Mouse (Mus musculus): ENCODE measurements around the gene Tmco3.
A peak's percentile ranks its signal among the peaks of the same experiment; 100 is the strongest.
"Not testable (repeated sequence)": the region's sequence is repeated elsewhere in the genome, so short reads cannot be mapped to it uniquely, and the experiment has no call there.

The Tmco3 gene

GRCm38 (mm10) chr8:13306309-13306909 lies 18.4 kb downstream of the Tmco3 start:
- DNase-seq: no peak

- no peak for DNase-seq
These were observed 18.9 kb downstream of the Tmco3 start for GRCm38 (mm10) chr8:13306916-13307315.

- no peak for DNase-seq
These were observed 26.9 kb downstream of the Tmco3 start for GRCm38 (mm10) chr8:13314922-13315321.

GRCm38 (mm10) chr8:13316671-13317070 lies 28.7 kb downstream of the Tmco3 start:
- DNase-seq: no peak

DNA sequence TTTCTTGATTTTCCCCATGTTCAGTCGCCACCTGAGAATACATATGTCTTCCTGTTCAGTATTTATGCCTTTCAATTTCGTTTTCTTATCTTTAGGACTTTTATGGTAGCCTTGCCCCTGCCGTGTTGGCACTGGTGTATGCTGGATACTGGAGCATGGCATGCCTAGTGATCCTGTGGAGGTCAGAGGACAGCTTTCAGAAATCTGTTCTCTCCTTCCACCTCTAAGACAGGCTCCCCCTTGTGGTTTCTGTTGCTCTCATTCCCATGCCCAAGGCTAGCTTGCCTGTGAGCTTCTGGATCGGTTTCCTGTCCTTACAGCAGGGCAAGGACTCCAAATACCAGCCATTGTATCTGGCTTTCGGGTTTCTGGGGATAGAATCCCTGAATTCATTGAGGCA lies 38.6 kb downstream of the Tmco3 start:
- peak; percentile 22 to 51 for DNase-seq

DNA sequence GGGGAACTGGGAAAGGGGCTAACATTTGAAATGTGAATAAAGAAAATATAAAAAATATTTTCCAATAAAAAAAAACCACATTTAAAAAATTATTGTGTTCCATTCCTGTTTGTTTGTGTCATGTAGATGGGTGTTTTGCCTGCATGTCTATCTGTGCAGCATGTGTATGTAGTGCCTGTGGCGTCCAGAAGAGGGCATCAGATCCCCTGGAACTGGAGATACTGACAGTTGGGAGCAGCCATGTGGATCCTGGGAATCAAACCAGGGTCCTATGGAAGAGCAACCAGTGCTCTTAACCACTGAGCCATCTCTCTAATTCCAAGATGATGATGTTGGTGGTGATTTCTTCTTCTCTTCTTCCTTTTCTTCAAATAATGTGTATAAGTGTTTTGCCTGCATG lies 46.7 kb downstream of the Tmco3 start:
- DNase-seq: no peak

DNA sequence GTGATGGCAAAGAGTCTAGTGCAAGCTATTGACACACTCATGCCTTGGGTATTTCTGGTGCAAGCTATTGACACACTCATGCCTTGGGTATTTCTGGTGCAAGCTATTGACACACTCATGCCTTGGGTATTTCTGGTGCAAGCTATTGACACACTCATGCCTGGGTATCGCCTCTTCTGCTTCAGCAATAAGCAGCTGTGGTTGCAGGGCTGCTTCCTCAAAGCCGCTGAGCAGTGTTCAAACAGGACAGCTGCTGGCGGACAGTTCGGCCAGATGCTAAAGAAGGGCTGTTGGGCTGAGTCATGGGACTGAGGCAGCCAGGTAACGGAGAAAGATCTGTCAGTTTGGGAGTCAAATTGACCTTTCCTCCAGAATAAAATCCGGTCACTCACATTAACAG lies 49.3 kb downstream of the Tmco3 start:
- not testable (repeated sequence) for DNase-seq

GRCm38 (mm10) chr8:13337678-13338077 lies 49.7 kb downstream of the Tmco3 start:
- no peak for DNase-seq

- DNase-seq: peak; percentile 81 to 85
These were observed 50.4 kb downstream of the Tmco3 start, which contains the start of gene Tfdp1 for GRCm38 (mm10) chr8:13338255-13338860. Tfdp1 (plus strand) TSS chr8:13338751.

GRCm38 (mm10) chr8:13338901-13339645 lies 51.1 kb downstream of the Tmco3 start:
- peak; percentile 50 to 52 for DNase-seq

DNA sequence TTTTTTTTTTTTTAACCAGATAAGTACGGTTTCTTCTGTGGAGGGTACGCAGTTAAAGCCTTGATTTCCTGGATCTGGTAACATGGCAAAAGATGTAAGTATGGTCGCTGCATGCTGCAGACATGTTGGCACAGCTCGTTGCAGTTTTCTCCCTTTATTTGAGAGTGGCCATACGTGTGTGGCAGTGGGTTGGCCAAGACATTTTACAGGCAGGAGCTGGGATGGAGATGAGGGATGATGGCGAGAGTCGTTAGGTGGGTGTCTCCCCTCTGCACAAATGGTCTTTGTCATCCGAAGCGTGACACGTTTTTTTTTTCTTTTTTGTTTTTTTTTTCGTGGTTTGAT lies 51.6 kb downstream of the Tmco3 start:
- peak in 1 of 2 experiments; percentile 19 for DNase-seq

DNA sequence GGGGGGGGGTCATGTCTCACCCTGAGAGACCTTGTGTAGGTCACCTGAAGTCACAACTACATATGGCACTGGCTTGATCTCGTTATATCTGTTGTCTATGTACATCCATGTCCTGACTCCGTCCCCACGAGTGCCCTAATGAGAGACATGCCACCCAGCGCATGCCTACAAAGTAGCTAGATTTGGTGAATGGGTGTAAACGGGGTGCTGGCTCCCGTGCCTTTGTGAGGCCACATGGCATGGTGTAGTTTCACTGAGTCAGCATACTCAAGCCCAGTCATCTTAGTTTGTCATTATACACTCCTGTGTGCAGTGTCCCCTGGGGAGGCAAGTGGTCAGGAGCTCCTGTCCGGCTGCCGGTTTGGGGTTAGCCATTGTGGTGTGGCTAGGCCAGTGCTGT lies 52.7 kb downstream of the Tmco3 start:
- DNase-seq: no peak

DNA sequence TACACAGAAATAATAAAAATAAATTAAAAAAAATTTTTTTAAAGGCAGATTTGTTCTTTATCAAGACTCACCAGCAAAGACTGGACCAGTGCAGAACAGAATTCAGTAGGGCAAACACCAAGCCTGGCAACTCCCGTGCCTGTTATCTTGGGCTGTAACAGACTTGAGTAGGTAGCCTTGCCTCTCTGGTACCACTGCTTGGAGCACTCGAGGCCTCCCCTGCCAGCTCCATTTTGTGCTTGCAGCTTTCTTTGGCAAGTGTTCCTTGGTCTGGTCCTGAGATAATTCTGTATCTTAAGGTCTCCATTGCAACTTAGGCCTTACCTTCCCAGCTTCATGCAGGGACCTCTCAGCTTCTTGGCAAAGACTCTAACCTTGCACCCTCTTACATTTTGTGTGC lies 54.4 kb downstream of the Tmco3 start:
- no peak for DNase-seq

- DNase-seq: no peak
These were observed 55.1 kb downstream of the Tmco3 start for GRCm38 (mm10) chr8:13343134-13343533.

DNA sequence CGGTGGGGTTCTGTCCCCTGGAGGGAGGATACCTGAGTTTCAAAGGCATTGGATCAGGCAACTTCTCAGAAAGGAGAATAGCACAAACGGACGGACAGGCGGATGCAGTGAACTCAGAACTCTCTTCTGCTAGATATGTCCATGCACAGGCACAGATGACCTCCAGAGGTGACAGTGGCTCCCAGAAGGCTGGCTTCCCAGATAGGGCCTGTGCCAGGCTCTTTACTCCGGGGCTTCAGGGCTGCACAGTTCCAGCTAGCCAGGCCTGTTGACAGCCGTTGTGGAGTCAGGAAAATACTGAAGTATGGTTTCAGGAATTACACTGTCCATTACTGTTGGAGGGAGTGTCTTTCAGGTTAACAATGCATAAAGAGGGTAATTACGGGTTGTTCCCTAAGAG lies 62.1 kb downstream of the Tmco3 start:
- DNase-seq: no peak

GRCm38 (mm10) chr8:13351593-13351992 lies 63.6 kb downstream of the Tmco3 start:
- no peak for DNase-seq

- no peak for DNase-seq
These were observed 64.6 kb downstream of the Tmco3 start for GRCm38 (mm10) chr8:13352601-13353000.

DNA sequence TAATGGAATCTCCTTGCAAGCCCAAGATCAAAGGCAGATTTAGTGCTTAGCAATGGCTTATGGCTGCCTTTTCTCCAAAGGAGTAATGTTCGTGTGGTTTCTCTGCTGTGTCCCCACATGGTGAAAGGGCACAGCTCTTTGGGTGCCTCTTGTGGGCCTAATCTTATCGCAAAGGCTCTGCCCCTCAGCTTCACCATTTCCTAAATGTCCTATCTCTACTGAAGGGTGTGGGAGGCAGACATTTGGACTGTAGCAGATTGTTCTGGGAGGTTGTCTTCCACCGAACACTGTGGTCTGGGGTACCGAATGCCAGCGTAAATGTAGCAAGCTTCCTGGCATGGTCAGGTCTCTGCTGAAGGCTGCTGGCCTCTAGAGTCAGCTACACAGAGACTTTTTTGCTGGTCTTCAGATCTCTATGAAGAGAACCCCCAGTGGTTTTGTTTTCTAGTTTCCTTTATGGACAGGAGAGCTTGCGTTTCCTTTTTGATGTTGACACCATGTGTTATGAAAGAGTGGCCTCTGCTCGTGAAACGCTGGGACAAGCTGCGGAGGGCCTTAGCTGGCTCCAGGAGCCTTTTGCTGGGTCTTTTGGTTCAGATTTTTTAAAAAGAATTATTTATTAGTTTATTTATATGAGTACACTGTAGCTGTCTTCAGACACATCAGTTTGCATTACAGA lies 65.3 kb downstream of the Tmco3 start:
- DNase-seq: no peak

GRCm38 (mm10) chr8:13353883-13354282 lies 65.9 kb downstream of the Tmco3 start:
- no peak for DNase-seq

- DNase-seq: no peak
These were observed 68.2 kb downstream of the Tmco3 start for GRCm38 (mm10) chr8:13356221-13356620.

GRCm38 (mm10) chr8:13356681-13357080 lies 68.7 kb downstream of the Tmco3 start:
- DNase-seq: no peak

- no peak for DNase-seq
These were observed 72.2 kb downstream of the Tmco3 start for GRCm38 (mm10) chr8:13360213-13360612.

GRCm38 (mm10) chr8:13361865-13362264 lies 73.9 kb downstream of the Tmco3 start:
- peak in 1 of 2 experiments; percentile 23 for DNase-seq
